Mouse (Mus musculus) midbrain, embryonic 14.5 days (tissue): Measurements from ENCODE around the gene P2rx4. TPM values are rescaled to one million over a fixed set of nuclear protein-coding genes. Genes with fewer than 3 reads are reported as not detected.
"Not testable (repeated sequence)": the region's sequence is repeated elsewhere in the genome, so short reads cannot be mapped to it uniquely, and the experiment has no call there.

ENCODE experiments used
- ATAC-seq: fragments of 200-750 bp; cut with Nextera tagmentation; 2 replicates; pipeline ENCODE4 v1.8.0; 2017; ENCODE audit warnings: moderate number of reproducible peaks, moderate library complexity; ENCODE audit not compliant: low FRiP score, low TSS enrichment
- DNase-seq: peaks from one replicate; pipeline ENCODE4 v3.0.0-alpha.2; 2015
- H3K27ac ChIP-seq: fragments of 300-500 bp; sonication (generic); replicated peaks from 2 replicates; pipeline ENCODE4 v1.5.1; 2014; ENCODE audit warnings: mild to moderate bottlenecking, low read depth, low read length, moderate library complexity
- H3K27me3 ChIP-seq: fragments of 300-500 bp; sonication (generic); 2 replicates; pipeline ENCODE4 v1.6.1; 2014; ENCODE audit warnings: low read length, control low read depth, mixed read lengths; ENCODE audit not compliant: control insufficient read depth, insufficient read depth
- H3K36me3 ChIP-seq: fragments of 300-500 bp; sonication (generic); 2 replicates; pipeline ENCODE4 v1.6.1; 2014; ENCODE audit warnings: low read length, control low read depth; ENCODE audit not compliant: control insufficient read depth, insufficient read depth
- H3K4me1 ChIP-seq: fragments of 300-500 bp; sonication (generic); 2 replicates; pipeline ENCODE4 v1.6.1; 2014; ENCODE audit warnings: mild to moderate bottlenecking, antibody characterized with exemption, low read length, control low read depth; ENCODE audit not compliant: control insufficient read depth, insufficient read depth
- H3K4me2 ChIP-seq: fragments of 300-500 bp; sonication (generic); 2 replicates; pipeline ENCODE4 v1.6.1; 2014; ENCODE audit warnings: mild to moderate bottlenecking, low read length, moderate library complexity
- H3K4me3 ChIP-seq: fragments of 300-500 bp; sonication (generic); replicated peaks from 2 replicates; pipeline ENCODE4 v1.5.1; 2014; ENCODE audit warnings: low read depth, low read length
- H3K9ac ChIP-seq: fragments of 300-500 bp; sonication (generic); replicated peaks from 2 replicates; pipeline ENCODE4 v1.6.1; 2014; ENCODE audit warnings: mild to moderate bottlenecking, low read length, moderate library complexity
- H3K9me3 ChIP-seq: fragments of 300-500 bp; sonication (generic); 2 replicates; pipeline ENCODE4 v1.6.1; 2016; ENCODE audit warnings: low read length, control low read depth, mixed read lengths; ENCODE audit not compliant: control insufficient read depth
- WGBS: fragments of 180-500 bp; shearing (Covaris S2); extraction: QIAGEN DNeasy Blood & Tissue Kit; methylation state at CpG from one replicate; pipeline ENCODE4 v1.1.7; 2014; 5-methylcytosine and 5-hydroxymethylcytosine counted together
- polyA plus RNA-seq: library from polyadenylated mRNA; unstranded; fragments of >200 nt; fragmentation: Nextera tagmentation; extraction: Ambion mirVana; gene quantifications from 2 replicates; pipeline ENCODE4 v1.2.1, GENCODE M21; 2014

The P2rx4 gene
- polyA plus RNA-seq: 10.7 and 13.6 TPM in 2 replicates

DNA sequence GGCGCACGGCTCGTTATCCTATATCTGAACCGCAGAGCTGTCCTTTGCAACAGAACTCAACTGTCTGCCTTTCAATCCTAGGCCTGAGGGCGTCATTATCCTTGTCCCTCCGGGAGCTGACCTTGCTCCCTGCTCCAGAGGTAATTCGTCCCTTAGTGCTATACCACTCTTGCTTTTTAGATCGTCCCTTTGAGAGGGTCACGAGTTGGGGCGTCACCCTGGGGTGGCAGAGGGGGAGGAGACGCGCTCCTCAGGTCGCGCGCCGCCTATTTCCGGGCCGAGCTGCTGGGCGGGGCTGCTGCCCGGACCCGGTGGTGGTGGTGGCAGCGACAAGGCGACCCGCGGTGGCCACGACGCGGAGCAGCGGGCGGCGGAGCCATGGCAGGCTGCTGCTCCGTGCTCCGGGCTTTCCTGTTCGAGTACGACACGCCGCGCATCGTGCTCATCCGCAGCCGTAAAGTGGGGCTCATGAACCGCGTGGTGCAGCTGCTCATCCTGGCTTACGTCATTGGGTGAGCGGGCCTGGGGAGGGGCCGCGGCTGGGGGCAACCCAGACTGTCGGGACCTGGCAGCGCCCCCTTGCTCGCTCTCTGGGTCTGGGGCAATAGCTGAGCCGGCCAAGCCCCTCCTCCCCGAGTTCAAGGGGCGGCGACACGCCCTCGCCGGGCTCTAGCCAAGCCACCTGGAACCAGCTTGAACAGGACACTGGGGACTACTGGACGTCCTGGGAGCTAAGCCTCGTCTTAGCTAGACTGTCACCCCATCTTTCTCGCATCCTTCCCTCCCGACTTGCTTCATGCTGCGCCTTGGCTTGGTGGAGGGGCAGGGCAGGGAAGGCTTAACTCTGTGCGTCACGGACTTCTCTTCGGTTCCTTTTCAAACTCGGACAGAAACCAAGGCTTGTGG is at the start of gene P2rx4:
Gene P2rx4 (plus strand): TSS at position 269 of the 906 bp plus-strand sequence.
- ATAC-seq: peak; percentile 90
- Histone ChIP-seq H3K9ac (peak within 1 kb of the TSS; percentile 82), H3K36me3 (no peaks in the 10 kb centered on the region)

DNA sequence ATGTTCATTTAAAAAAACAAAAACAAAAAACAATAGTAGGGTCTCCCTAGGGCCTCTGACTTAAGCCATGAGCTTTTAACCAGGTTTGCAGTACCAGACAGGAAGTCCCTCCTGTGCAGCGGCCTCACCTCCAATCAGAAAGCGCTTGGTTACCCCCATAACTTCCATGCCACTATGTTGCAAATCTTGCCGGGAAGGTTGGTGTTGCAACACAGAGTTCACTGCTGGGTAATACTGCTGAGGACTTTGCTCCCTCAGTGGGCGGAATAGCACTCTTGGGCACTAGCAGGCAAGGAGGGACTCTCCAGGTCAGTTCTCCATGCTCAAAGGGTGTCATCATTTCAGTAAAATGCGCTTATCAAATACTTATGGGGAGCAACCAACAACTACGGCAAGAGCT is 44.8 kb upstream of the P2rx4 start:
- H3K9ac ChIP-seq: no peak overlapping the region
- DNase-seq (no peak), ATAC-seq (no peak)
- H3K27me3 ChIP-seq: no peaks in the 10 kb centered on the region
- H3K27ac ChIP-seq: no peak overlapping the region
- no peaks in the 10 kb centered on the region for H3K36me3 ChIP-seq
- no peak overlapping the region for H3K4me3 ChIP-seq
- H3K9me3 ChIP-seq: no peaks in the 10 kb centered on the region
- WGBS: 96% methylated on average over 6 of the region's 6 CpGs
- H3K4me2 ChIP-seq: no peak overlapping the region
- H3K4me1 ChIP-seq: no peaks in the 10 kb centered on the region

More for the DNA sequence above, at the start of gene P2rx4:
- Histone ChIP-seq H3K4me1 (peaks cover 9% of the 10 kb centered on the region), H3K4me3 (peak within 1 kb of the TSS; percentile 64), H3K27ac (peak within 1 kb of the TSS; percentile 84), H3K9me3 (no peaks in the 10 kb centered on the region), H3K4me2 (peak within 1 kb of the TSS; percentile 89), H3K27me3 (no peaks in the 10 kb centered on the region)
- under 1% methylated on average over 66 of the region's 66 CpGs for WGBS
- DNase-seq: peak; percentile 90

DNA sequence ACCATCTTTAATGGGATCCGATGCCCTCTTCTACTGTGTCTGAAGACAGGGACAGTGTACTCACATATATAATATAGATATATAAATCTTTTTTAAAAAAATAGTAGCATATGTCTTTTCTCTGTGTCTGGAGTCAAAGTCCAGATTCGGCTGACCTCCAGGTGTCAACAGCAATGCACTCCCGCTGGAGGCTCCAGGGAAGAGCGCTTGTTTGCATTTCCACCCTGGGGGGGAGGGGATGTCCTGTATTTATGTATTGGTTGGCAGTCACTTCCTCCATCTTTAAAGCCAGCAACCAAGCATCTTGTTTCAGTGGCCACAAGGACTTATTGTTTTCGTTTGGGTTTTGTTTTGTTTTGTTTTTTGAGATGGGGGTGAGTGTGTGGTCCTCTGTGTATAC is 42.3 kb upstream of the P2rx4 start:
- H3K27ac ChIP-seq: no peak overlapping the region
- no peaks in the 10 kb centered on the region for H3K4me1 ChIP-seq
- 76% methylated on average over 5 of the region's 5 CpGs for WGBS
- no peak overlapping the region for H3K4me3 ChIP-seq
- no peak overlapping the region for H3K9ac ChIP-seq
- H3K36me3 ChIP-seq: no peaks in the 10 kb centered on the region
- no peaks in the 10 kb centered on the region for H3K9me3 ChIP-seq
- DNase-seq (no peak), ATAC-seq (no peak)
- H3K4me2 ChIP-seq: no peak overlapping the region
- no peaks in the 10 kb centered on the region for H3K27me3 ChIP-seq

DNA sequence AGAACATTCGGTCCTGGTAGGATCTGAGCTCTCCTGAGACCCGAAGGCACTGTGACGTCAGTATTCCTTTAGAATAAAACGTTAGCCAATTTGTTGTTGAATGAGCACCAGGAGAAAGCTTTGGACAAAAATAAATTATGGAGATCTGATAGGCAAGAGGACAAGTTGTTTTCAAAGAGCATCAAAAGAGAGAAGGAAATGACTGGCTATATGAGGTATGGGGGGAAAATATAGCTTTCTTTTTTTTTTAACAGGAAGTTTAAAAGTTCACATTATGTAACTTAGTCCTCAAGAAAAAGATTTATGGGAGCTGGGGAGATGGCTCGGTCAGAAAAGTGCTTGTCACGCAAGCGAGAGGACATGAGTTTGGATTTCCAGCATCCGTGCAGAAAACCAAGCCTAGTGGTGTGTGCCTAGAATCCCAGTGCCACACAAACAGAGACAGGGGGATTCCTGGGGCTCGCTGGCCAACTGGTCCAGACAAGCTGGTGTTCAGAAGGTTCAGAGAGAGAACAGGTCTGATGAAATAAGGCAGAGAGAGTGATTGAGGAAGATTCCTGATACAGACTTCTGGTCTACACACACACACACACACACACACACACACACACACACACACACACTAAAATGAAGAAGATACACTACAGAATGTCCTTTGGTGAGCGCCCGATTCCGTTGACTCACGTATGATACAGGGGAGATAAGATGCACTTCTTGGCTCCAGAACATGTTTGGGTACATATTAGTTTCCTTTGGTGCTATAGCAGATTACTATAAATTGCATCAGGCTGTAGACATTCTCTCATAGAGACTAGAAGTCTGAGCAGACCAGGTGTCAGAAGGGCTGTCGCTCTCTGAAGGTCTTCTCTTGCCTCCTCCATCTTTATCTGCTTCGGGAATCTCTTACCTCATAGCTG is 38.1 kb upstream of the P2rx4 start:
- 82% methylated on average over 15 of the region's 15 CpGs for WGBS
- no peak overlapping the region for H3K27ac ChIP-seq

DNA sequence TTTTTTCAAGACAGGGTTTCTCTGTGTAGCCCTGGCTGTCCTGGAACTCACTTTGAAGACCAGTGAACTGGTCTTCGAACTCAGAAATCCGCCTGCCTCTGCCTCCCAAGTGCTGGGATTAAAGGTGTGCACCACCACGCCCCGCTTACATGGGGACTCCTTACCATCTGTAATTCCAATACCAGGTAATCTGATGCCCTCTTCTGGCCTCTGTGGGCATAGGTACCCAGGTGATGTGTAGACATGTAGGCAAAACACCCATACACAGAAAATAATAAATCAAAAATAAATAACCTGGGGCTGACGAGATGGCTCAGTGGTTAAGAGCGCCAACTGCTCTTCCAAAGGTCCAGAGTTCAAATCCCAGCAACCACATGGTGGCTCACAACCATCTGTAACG is 35.7 kb upstream of the P2rx4 start:
- not testable (repeated sequence) for ATAC-seq, H3K4me1 ChIP-seq, H3K9me3 ChIP-seq, H3K27me3 ChIP-seq, DNase-seq, H3K27ac ChIP-seq, H3K9ac ChIP-seq, H3K4me2 ChIP-seq, H3K36me3 ChIP-seq, H3K4me3 ChIP-seq
- 82% methylated on average over 7 of the region's 7 CpGs for WGBS

More for the DNA sequence above, 38.1 kb upstream of the P2rx4 start:
- no peaks in the 10 kb centered on the region for H3K9me3 ChIP-seq
- H3K27me3 ChIP-seq: no peaks in the 10 kb centered on the region
- no peak overlapping the region for H3K4me2 ChIP-seq
- no peaks in the 10 kb centered on the region for H3K4me1 ChIP-seq
- ATAC-seq (no peak), DNase-seq (no peak)
- H3K36me3 ChIP-seq: no peaks in the 10 kb centered on the region
- no peak overlapping the region for H3K4me3 ChIP-seq
- H3K9ac ChIP-seq: no peak overlapping the region

DNA sequence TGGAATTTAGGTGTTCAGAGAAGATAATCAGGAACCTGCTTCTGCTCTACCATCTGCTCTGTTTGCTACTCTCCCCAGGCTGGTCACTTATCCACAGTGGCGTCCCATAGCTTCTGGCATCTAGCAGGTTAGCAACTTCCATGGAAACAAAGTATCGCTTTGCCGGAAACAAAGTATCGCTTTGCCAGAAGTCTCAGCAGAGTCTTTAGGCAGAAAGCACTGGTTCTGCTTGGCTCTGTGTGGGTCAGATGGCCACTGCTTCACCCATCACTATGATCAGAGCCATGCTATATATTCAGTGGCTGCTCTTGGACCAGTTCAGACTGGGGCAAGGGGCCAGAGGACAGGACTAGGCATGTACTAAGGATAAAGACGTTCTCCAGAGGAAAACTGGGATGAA is 35.0 kb upstream of the P2rx4 start:
- no peak for DNase-seq
- ATAC-seq: no peak
- no peaks in the 10 kb centered on the region for H3K4me1 ChIP-seq
- H3K9ac ChIP-seq: no peak overlapping the region
- H3K36me3 ChIP-seq: no peaks in the 10 kb centered on the region
- 86% methylated on average over 5 of the region's 5 CpGs for WGBS
- no peak overlapping the region for H3K4me3 ChIP-seq
- no peak overlapping the region for H3K27ac ChIP-seq
- H3K27me3 ChIP-seq: no peaks in the 10 kb centered on the region
- H3K9me3 ChIP-seq: no peaks in the 10 kb centered on the region
- no peak overlapping the region for H3K4me2 ChIP-seq

DNA sequence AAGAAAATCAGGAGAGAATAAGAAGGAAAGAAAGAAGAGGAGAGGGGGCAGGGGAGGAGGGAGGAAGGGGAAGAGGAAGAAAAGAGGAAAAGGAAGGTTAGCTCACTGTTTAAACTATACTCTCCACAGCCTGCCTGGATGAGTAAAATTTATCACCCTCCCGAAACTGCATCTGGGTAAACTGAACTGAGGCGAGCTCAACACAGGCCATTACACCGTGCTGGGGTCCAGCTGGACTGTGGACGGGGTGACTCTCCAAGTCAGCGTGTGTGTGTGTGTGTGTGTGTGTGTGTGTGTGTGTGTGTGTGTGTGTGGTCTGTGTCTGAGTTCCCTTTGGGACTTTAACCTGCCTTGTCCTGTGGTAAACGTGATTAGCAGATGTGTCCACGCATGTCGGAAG is 31.3 kb upstream of the P2rx4 start:
- no peak overlapping the region for H3K4me3 ChIP-seq
- DNase-seq (no peak), ATAC-seq (no peak)
- no peaks in the 10 kb centered on the region for H3K36me3 ChIP-seq
- WGBS: 87% methylated on average over 8 of the region's 8 CpGs
- no peak overlapping the region for H3K4me2 ChIP-seq
- H3K9ac ChIP-seq: no peak overlapping the region
- H3K27me3 ChIP-seq: no peaks in the 10 kb centered on the region
- no peak overlapping the region for H3K27ac ChIP-seq
- no peaks in the 10 kb centered on the region for H3K4me1 ChIP-seq
- no peaks in the 10 kb centered on the region for H3K9me3 ChIP-seq

DNA sequence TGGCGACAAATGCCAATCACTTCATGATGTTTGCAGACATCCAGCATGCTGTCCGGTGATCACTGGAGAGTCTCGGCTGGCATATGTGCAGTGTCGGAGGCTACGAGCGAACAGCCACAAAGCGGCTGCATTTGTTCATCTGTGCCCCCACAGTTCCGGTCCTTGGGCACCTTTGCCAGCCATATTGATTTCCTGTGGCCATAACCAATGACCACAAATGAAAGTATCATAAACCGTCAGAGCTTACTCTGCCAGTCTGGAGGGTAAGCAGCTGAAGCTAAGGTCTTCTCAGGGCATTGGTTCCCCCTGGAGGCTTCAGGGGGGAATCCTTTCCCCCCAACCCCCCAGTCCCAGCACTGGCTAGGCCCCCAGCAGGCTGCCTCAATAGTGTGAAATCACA is 29.4 kb upstream of the P2rx4 start:
- Histone ChIP-seq H3K36me3 (no peaks in the 10 kb centered on the region), H3K27me3 (no peaks in the 10 kb centered on the region), H3K4me1 (no peaks in the 10 kb centered on the region), H3K4me2 (no peak overlapping the region), H3K27ac (no peak overlapping the region), H3K4me3 (no peak overlapping the region), H3K9ac (no peak overlapping the region), H3K9me3 (no peaks in the 10 kb centered on the region)
- ATAC-seq (no peak), DNase-seq (no peak)
- 93% methylated on average over 9 of the region's 9 CpGs for WGBS
